Mouse (Mus musculus) G1E (cell line): ENCODE results near the gene Ndrg4.

Source experiments
- CTCF ChIP-seq: IDR thresholded peaks from 2 replicates; pipeline ENCODE4 v1.5.1; 2012; ENCODE audit warnings: low read depth, low read length, inconsistent platforms, mixed read lengths
- GATA1 ChIP-seq: IDR thresholded peaks from 2 replicates; pipeline ENCODE4 v1.6.1; 2012; ENCODE audit warnings: borderline replicate concordance, low read length, inconsistent platforms, mixed read lengths
- GATA2 ChIP-seq: IDR thresholded peaks from 2 replicates; pipeline ENCODE4 v1.6.1; 2012; ENCODE audit warnings: low read depth, low read length, inconsistent platforms, borderline replicate concordance
- TAL1 ChIP-seq: conservative IDR thresholded peaks from 2 replicates; pipeline ENCODE4 v1.6.1; 2012; ENCODE audit warnings: low read depth, low read length, inconsistent platforms, mixed read lengths

GRCm38 (mm10) chr8:95704538-95704937 is 27.8 kb downstream of the Ndrg4 start:
- no peak for TF ChIP-seq GATA1
- no peak for TF ChIP-seq CTCF
- TF ChIP-seq TAL1: no peak
- no peak for TF ChIP-seq GATA2
